Mouse (Mus musculus): ENCODE data around the gene Palld. TPM values are rescaled to one million over a fixed set of nuclear protein-coding genes. Genes with fewer than 3 reads are reported as not detected.

Gene Palld
- polyA plus RNA-seq, 1 experiment, result 0.02 TPM

- H3K36me3 ChIP-seq (ENCODE audit: control insufficient read depth), result no peaks in the 10 kb centered on the region
- H3K9me3 ChIP-seq (ENCODE audit: control insufficient read depth, low read length), result no peaks in the 10 kb centered on the region
- no peaks in the 10 kb centered on the region for H3K27me3 ChIP-seq (ENCODE audit: control insufficient read depth)
- TF ChIP-seq TAL1 (IDR thresholded peaks at IDR 0.05; ENCODE audit: low read length) (no peak), GATA1 (IDR thresholded peaks at IDR 0.05; ENCODE audit: low read length) (no peak)
- H3K4me1 ChIP-seq (ENCODE audit: control insufficient read depth), result no peaks in the 10 kb centered on the region
- no peak overlapping the region for H3K4me3 ChIP-seq (replicated peaks)
Observed at GRCm38 (mm10) chr8:61625656-61626210, 276.8 kb downstream of the Palld start.

GRCm38 (mm10) chr8:61623485-61624417 is 278.7 kb downstream of the Palld start:
- TF ChIP-seq TAL1 (IDR thresholded peaks at IDR 0.05; ENCODE audit: low read length), result no peak
- no peak for TF ChIP-seq GATA1 (IDR thresholded peaks at IDR 0.05; ENCODE audit: low read length)
- no peak overlapping the region for H3K4me3 ChIP-seq (replicated peaks)
- no peaks in the 10 kb centered on the region for H3K9me3 ChIP-seq (ENCODE audit: control insufficient read depth, low read length)
- H3K36me3 ChIP-seq (ENCODE audit: control insufficient read depth), result no peaks in the 10 kb centered on the region
- H3K27me3 ChIP-seq (ENCODE audit: control insufficient read depth), result no peaks in the 10 kb centered on the region
- no peaks in the 10 kb centered on the region for H3K4me1 ChIP-seq (ENCODE audit: control insufficient read depth)

- no peaks in the 10 kb centered on the region for H3K9me3 ChIP-seq (ENCODE audit: control insufficient read depth, low read length)
- no peaks in the 10 kb centered on the region for H3K36me3 ChIP-seq (ENCODE audit: control insufficient read depth)
- H3K4me1 ChIP-seq (ENCODE audit: control insufficient read depth), result no peaks in the 10 kb centered on the region
- TF ChIP-seq GATA1 (IDR thresholded peaks at IDR 0.05; ENCODE audit: low read length) (no peak), TAL1 (IDR thresholded peaks at IDR 0.05; ENCODE audit: low read length) (no peak)
- H3K27me3 ChIP-seq (ENCODE audit: control insufficient read depth), result no peaks in the 10 kb centered on the region
- no peak overlapping the region for H3K4me3 ChIP-seq (replicated peaks)
Observed at GRCm38 (mm10) chr8:61621300-61621699, 281.2 kb downstream of the Palld start.

GRCm38 (mm10) chr8:61617651-61618050 is 284.8 kb downstream of the Palld start:
- Histone ChIP-seq H3K9me3 (ENCODE audit: control insufficient read depth, low read length) (no peaks in the 10 kb centered on the region), H3K4me1 (ENCODE audit: control insufficient read depth) (no peaks in the 10 kb centered on the region), H3K36me3 (ENCODE audit: control insufficient read depth) (no peaks in the 10 kb centered on the region), H3K27me3 (ENCODE audit: control insufficient read depth) (no peaks in the 10 kb centered on the region), H3K4me3 (replicated peaks) (no peak overlapping the region)
- no peak for TF ChIP-seq TAL1 (IDR thresholded peaks at IDR 0.05; ENCODE audit: low read length)
- no peak for TF ChIP-seq GATA1 (IDR thresholded peaks at IDR 0.05; ENCODE audit: low read length)

GRCm38 (mm10) chr8:61617049-61617448 is 285.4 kb downstream of the Palld start:
- Histone ChIP-seq H3K4me1 (ENCODE audit: control insufficient read depth) (no peaks in the 10 kb centered on the region), H3K9me3 (ENCODE audit: control insufficient read depth, low read length) (no peaks in the 10 kb centered on the region), H3K4me3 (replicated peaks) (no peak overlapping the region), H3K27me3 (ENCODE audit: control insufficient read depth) (no peaks in the 10 kb centered on the region), H3K36me3 (ENCODE audit: control insufficient read depth) (no peaks in the 10 kb centered on the region)
- TF ChIP-seq GATA1 (IDR thresholded peaks at IDR 0.05; ENCODE audit: low read length), result no peak
- no peak for TF ChIP-seq TAL1 (IDR thresholded peaks at IDR 0.05; ENCODE audit: low read length)

GRCm38 (mm10) chr8:61615711-61616697 is 286.5 kb downstream of the Palld start:
- H3K4me1 ChIP-seq (ENCODE audit: control insufficient read depth), result no peaks in the 10 kb centered on the region
- no peak for TF ChIP-seq TAL1 (IDR thresholded peaks at IDR 0.05; ENCODE audit: low read length)
- TF ChIP-seq GATA1 (IDR thresholded peaks at IDR 0.05; ENCODE audit: low read length), result no peak

GRCm38 (mm10) chr8:61611741-61612140 is 290.7 kb downstream of the Palld start:
- H3K4me3 ChIP-seq (replicated peaks), result no peak overlapping the region
- no peaks in the 10 kb centered on the region for H3K9me3 ChIP-seq (ENCODE audit: control insufficient read depth, low read length)
- H3K4me1 ChIP-seq (ENCODE audit: control insufficient read depth), result no peaks in the 10 kb centered on the region
- no peaks in the 10 kb centered on the region for H3K27me3 ChIP-seq (ENCODE audit: control insufficient read depth)
- no peaks in the 10 kb centered on the region for H3K36me3 ChIP-seq (ENCODE audit: control insufficient read depth)
- no peak for TF ChIP-seq TAL1 (IDR thresholded peaks at IDR 0.05; ENCODE audit: low read length)
- no peak for TF ChIP-seq GATA1 (IDR thresholded peaks at IDR 0.05; ENCODE audit: low read length)

More at GRCm38 (mm10) chr8:61615711-61616697, 286.5 kb downstream of the Palld start:
- Histone ChIP-seq H3K4me3 (replicated peaks) (no peak overlapping the region), H3K27me3 (ENCODE audit: control insufficient read depth) (no peaks in the 10 kb centered on the region), H3K36me3 (ENCODE audit: control insufficient read depth) (no peaks in the 10 kb centered on the region), H3K9me3 (ENCODE audit: control insufficient read depth, low read length) (no peaks in the 10 kb centered on the region)

- no peak for TF ChIP-seq GATA1 (IDR thresholded peaks at IDR 0.05; ENCODE audit: low read length)
- no peak for TF ChIP-seq TAL1 (IDR thresholded peaks at IDR 0.05; ENCODE audit: low read length)
- H3K9me3 ChIP-seq (ENCODE audit: control insufficient read depth, low read length), result no peaks in the 10 kb centered on the region
- no peak overlapping the region for H3K4me3 ChIP-seq (replicated peaks)
- no peaks in the 10 kb centered on the region for H3K36me3 ChIP-seq (ENCODE audit: control insufficient read depth)
- H3K27me3 ChIP-seq (ENCODE audit: control insufficient read depth), result no peaks in the 10 kb centered on the region
- no peaks in the 10 kb centered on the region for H3K4me1 ChIP-seq (ENCODE audit: control insufficient read depth)
Observed at GRCm38 (mm10) chr8:61611077-61611476, 291.4 kb downstream of the Palld start.
